Mouse (Mus musculus): Measurements from ENCODE around the gene Ing4.
"Not testable (repeated sequence)": the region's sequence is repeated elsewhere in the genome, so short reads cannot be mapped to it uniquely, and the experiment has no call there.

The Ing4 gene

GRCm38 (mm10) chr6:125042081-125042480, 2.5 kb downstream of the Ing4 start:
- peak; percentile 88 for DNase-seq

GRCm38 (mm10) chr6:125046691-125047090, 7.1 kb downstream of the Ing4 start:
- peak; percentile 94 for DNase-seq

GRCm38 (mm10) chr6:125049678-125050077, 10.1 kb downstream of the Ing4 start, which contains the start of gene Acrbp:
TSS of gene Acrbp (plus strand) at chr6:125049689.
- no peak for DNase-seq

- no peak for DNase-seq
These were observed 11.7 kb downstream of the Ing4 start for GRCm38 (mm10) chr6:125051237-125051636.

GRCm38 (mm10) chr6:125061493-125061892, 21.9 kb downstream of the Ing4 start:
- DNase-seq = no peak

- no peak for DNase-seq
These were observed 23.0 kb downstream of the Ing4 start for GRCm38 (mm10) chr6:125062511-125062910.

- DNase-seq = no peak
These were observed 24.3 kb downstream of the Ing4 start for GRCm38 (mm10) chr6:125063906-125064305.

GRCm38 (mm10) chr6:125065223-125065622, 25.7 kb downstream of the Ing4 start:
- DNase-seq = not testable (repeated sequence)

- no peak for DNase-seq
These were observed 28.0 kb downstream of the Ing4 start, which contains the start of gene Lpar5 for GRCm38 (mm10) chr6:125067571-125067995. TSS of gene Lpar5 (plus strand) at chr6:125067920.

- peak; percentile 92 for DNase-seq
These were observed 31.8 kb downstream of the Ing4 start for GRCm38 (mm10) chr6:125071170-125071895.

GRCm38 (mm10) chr6:125071896-125072279, 32.3 kb downstream of the Ing4 start:
- no peak for DNase-seq

GRCm38 (mm10) chr6:125073825-125074224, 34.3 kb downstream of the Ing4 start:
- no peak for DNase-seq

GRCm38 (mm10) chr6:125081394-125081793, 41.8 kb downstream of the Ing4 start:
- no peak for DNase-seq

- DNase-seq = peak; percentile 99
These were observed 42.4 kb downstream of the Ing4 start for GRCm38 (mm10) chr6:125081797-125082560.

- DNase-seq = peak; percentile 84
These were observed 43.3 kb downstream of the Ing4 start for GRCm38 (mm10) chr6:125082801-125083386.

- peak; percentile 93 for DNase-seq
These were observed 44.9 kb downstream of the Ing4 start for GRCm38 (mm10) chr6:125084424-125084823.

GRCm38 (mm10) chr6:125087937-125088336, 48.4 kb downstream of the Ing4 start:
- DNase-seq = peak; percentile 91

GRCm38 (mm10) chr6:125088561-125089321, 49.2 kb downstream of the Ing4 start:
- peak; percentile 99 for DNase-seq

GRCm38 (mm10) chr6:125089521-125090321, 50.2 kb downstream of the Ing4 start:
- DNase-seq = peak; percentile 99

- DNase-seq = no peak
These were observed 51.0 kb downstream of the Ing4 start for GRCm38 (mm10) chr6:125090341-125091085.

GRCm38 (mm10) chr6:125092372-125092771, 52.8 kb downstream of the Ing4 start:
- peak; percentile 90 for DNase-seq

All from heart, adult 11 months (tissue).